Comparison of ENCODE assay signal across 11 mouse cellular contexts in genomic region chr14:78632747-78633146, GRCm38 (mm10).
"Had no signal": no experiment of that assay in that cellular context is flagged by ENCODE, and none has a peak within 500 bp of the region (broad histone marks: within the 10 kb centered on the region; RNA-seq: fewer than 3 reads in every experiment).

No protein-coding gene starts in this region.

- H3K9ac ChIP-seq: limb, embryonic 13.5 days; liver, embryonic 14.5 days; midbrain, embryonic 12.5 days; neural tube, embryonic 15.5 days had no signal

- DNase-seq: kidney, postnatal 10 days; left cerebral cortex, postnatal 4 days; lung, adult 18-20 months; lung, postnatal 36 days; thymus, postnatal 4 days had no signal

- H3K4me1 ChIP-seq: midbrain, embryonic 12.5 days had no signal

- H3K36me3 ChIP-seq: limb, embryonic 13.5 days; midbrain, embryonic 12.5 days; neural tube, embryonic 15.5 days had no signal

- ATAC-seq: lung, postnatal 0 days had no signal

- H3K4me3 ChIP-seq: limb, embryonic 13.5 days; midbrain, embryonic 12.5 days; neural tube, embryonic 15.5 days had no signal

- H3K9me3 ChIP-seq: limb, embryonic 13.5 days; midbrain, embryonic 12.5 days; neural tube, embryonic 15.5 days had no signal

- H3K27ac ChIP-seq: limb, embryonic 13.5 days; liver, embryonic 14.5 days; midbrain, embryonic 12.5 days; neural tube, embryonic 15.5 days; stomach, postnatal 0 days had no signal

- H3K4me2 ChIP-seq: limb, embryonic 13.5 days; midbrain, embryonic 12.5 days; neural tube, embryonic 15.5 days had no signal

- H3K27me3 ChIP-seq: limb, embryonic 13.5 days; midbrain, embryonic 12.5 days; neural tube, embryonic 15.5 days had no signal
